Mouse (Mus musculus) limb, embryonic 10.5 days (tissue): ENCODE measurements around the gene Nup205. TPM values are rescaled to one million over a fixed set of nuclear protein-coding genes. Genes with fewer than 3 reads are reported as not detected.
"Not testable (repeated sequence)": the region's sequence is repeated elsewhere in the genome, so short reads cannot be mapped to it uniquely, and the experiment has no call there.

ENCODE experiments used
- DNase-seq: peaks from one replicate; pipeline ENCODE4 v3.0.0-alpha.2; 2017; ENCODE audit warnings: low spot score
- H3K27ac ChIP-seq: fragments of 300-500 bp; sonication (generic); 2 replicates; pipeline ENCODE4 v1.5.1; 2016; ENCODE audit warnings: mild to moderate bottlenecking
- H3K27me3 ChIP-seq: fragments of 300-500 bp; sonication (generic); 2 replicates; pipeline ENCODE4 v1.6.1; 2016; ENCODE audit warnings: low read depth, mild to moderate bottlenecking; ENCODE audit not compliant: poor library complexity, severe bottlenecking
- H3K36me3 ChIP-seq: fragments of 300-500 bp; sonication (generic); 2 replicates; pipeline ENCODE4 v1.6.1; 2016; ENCODE audit warnings: mild to moderate bottlenecking, moderate library complexity
- H3K4me1 ChIP-seq: fragments of 300-500 bp; sonication (generic); 2 replicates; pipeline ENCODE4 v1.6.1; 2016
- H3K4me3 ChIP-seq: fragments of 300-500 bp; sonication (generic); 2 replicates; pipeline ENCODE4 v1.5.1; 2016; ENCODE audit warnings: mild to moderate bottlenecking, moderate library complexity
- H3K9me3 ChIP-seq: fragments of 300-500 bp; sonication (generic); replicated peaks from 2 replicates; pipeline ENCODE4 v1.6.1; 2016; ENCODE audit warnings: mild to moderate bottlenecking
- WGBS: fragments of 180-500 bp; shearing (Covaris S2); methylation state at CpG from one replicate; pipeline ENCODE4 v1.1.7; 2016; 5-methylcytosine and 5-hydroxymethylcytosine counted together
- polyA plus RNA-seq: library from polyadenylated mRNA; unstranded; fragments of >200 nt; fragmentation: Nextera tagmentation; extraction: Ambion mirVana; gene quantifications from 2 replicates; pipeline ENCODE4 v1.2.1, GENCODE M21; 2016

Nup205 gene
- polyA plus RNA-seq, 1 experiment from 2014 or later, result 59.6 TPM

- peak overlapping the region; percentile 99 for H3K27ac ChIP-seq
- H3K4me3 ChIP-seq, result peak overlapping the region; percentile 95
- peak; percentile 81 for DNase-seq
- under 1% methylated on average over 69 of the region's 69 CpGs for WGBS
- H3K36me3 ChIP-seq, result no peaks in the 10 kb centered on the region
- no peaks in the 10 kb centered on the region for H3K27me3 ChIP-seq
- no peaks in the 10 kb centered on the region; the same call in none of the 2 replicates for H3K4me1 ChIP-seq
- H3K9me3 ChIP-seq, result no peaks in the 10 kb centered on the region
These were observed 540 bp downstream of the Nup205 start for GRCm38 (mm10) chr6:35177650-35178272.

DNA sequence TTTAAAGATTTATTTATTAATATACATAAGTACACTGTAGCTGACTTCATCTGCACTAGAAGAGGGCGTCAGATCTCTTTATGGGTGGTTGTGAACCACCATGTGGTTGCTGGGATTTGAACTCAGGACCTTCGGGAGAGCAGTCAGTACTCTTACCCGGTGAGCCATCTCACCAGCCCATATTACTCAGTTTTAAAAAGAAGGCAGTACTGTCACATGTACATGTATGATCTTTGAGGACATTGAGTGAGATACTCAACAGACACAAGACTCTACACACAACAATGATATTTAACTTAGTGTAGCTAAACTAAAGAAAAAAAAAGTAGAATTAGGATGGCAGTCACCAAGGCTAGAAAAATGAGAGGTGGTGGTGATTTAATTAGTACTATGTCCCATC lies 2.1 kb downstream of the Nup205 start:
- H3K9me3 ChIP-seq, H3K4me1 ChIP-seq, H3K27ac ChIP-seq, H3K27me3 ChIP-seq, DNase-seq, H3K4me3 ChIP-seq: not testable (repeated sequence)
- 96% methylated on average over 3 of the region's 3 CpGs for WGBS
- H3K36me3 ChIP-seq, result peaks cover 12% of the 10 kb centered on the region

GRCm38 (mm10) chr6:35184781-35185180 lies 7.6 kb downstream of the Nup205 start:
- no peaks in the 10 kb centered on the region for H3K9me3 ChIP-seq
- 92% methylated on average over 1 of the region's 1 CpGs for WGBS
- peaks cover 67% of the 10 kb centered on the region for H3K36me3 ChIP-seq

DNA sequence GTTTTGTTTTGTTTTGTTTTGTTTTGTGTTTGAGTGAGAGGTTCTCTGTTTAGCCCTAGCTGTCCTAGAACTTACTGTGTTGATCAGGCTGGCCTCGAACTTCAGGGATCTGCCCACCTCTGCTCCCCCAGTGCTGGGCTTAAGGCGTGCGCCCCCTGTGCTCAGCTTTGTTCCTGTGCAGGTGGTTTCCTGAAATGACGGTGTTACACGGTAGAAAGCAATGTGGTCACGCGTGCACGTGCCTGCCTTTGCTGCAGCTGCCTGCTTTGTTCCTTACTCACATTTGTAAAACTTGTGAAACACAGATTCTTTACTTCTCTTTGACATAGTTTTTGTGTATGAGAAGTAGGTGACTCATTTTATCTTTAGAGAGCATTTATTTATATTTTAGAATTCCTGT lies 14.0 kb downstream of the Nup205 start:
- no peak overlapping the region for H3K27ac ChIP-seq
- 97% methylated on average over 8 of the region's 8 CpGs for WGBS
- no peak for DNase-seq
- H3K27me3 ChIP-seq, result no peaks in the 10 kb centered on the region
- H3K9me3 ChIP-seq, result no peaks in the 10 kb centered on the region
- H3K4me3 ChIP-seq, result no peak overlapping the region
- H3K4me1 ChIP-seq, result no peaks in the 10 kb centered on the region
- H3K36me3 ChIP-seq, result peaks cover 98% of the 10 kb centered on the region

More at GRCm38 (mm10) chr6:35184781-35185180, 7.6 kb downstream of the Nup205 start:
- no peaks in the 10 kb centered on the region for H3K4me1 ChIP-seq
- no peak overlapping the region for H3K27ac ChIP-seq
- no peak for DNase-seq
- no peak overlapping the region for H3K4me3 ChIP-seq
- H3K27me3 ChIP-seq, result no peaks in the 10 kb centered on the region

- no peak overlapping the region for H3K27ac ChIP-seq
- no peaks in the 10 kb centered on the region for H3K4me1 ChIP-seq
- no peaks in the 10 kb centered on the region for H3K9me3 ChIP-seq
- H3K27me3 ChIP-seq, result no peaks in the 10 kb centered on the region
- 88% methylated on average over 4 of the region's 4 CpGs for whole genome bisulfite sequencing
- no peak overlapping the region for H3K4me3 ChIP-seq
- peaks cover 95% of the 10 kb centered on the region for H3K36me3 ChIP-seq
- no peak for DNase-seq
These were observed 48.5 kb downstream of the Nup205 start for GRCm38 (mm10) chr6:35225696-35226095.

DNA sequence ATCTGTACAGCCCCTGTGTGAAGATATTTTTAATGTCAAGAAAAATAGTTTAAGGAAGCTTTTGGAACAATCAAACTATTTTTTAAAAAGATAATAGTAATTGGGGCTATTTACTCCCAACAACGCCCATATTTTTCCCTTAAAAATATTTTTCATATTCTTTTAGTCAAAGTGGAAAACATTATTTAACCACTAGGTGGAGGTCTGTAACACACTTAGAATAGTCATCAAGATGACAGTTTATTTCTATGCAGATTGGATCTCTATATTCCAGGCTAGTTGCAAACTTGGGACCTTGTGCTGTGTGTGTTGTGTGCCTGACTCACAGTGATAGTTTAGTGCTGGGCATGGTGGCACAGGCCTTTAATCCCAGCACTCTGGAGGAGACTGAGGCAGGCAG lies 52.2 kb downstream of the Nup205 start:
- Histone ChIP-seq H3K4me1 (no peaks in the 10 kb centered on the region), H3K9me3 (no peaks in the 10 kb centered on the region), H3K27ac (no peak overlapping the region), H3K36me3 (peaks cover 96% of the 10 kb centered on the region), H3K4me3 (no peak overlapping the region), H3K27me3 (no peaks in the 10 kb centered on the region)
- 87% methylated on average over 1 of the region's 1 CpGs for whole genome bisulfite sequencing
- DNase-seq, result no peak

GRCm38 (mm10) chr6:35236108-35236785 lies 59.0 kb downstream of the Nup205 start:
- no peak overlapping the region for H3K4me3 ChIP-seq
- H3K9me3 ChIP-seq, result no peaks in the 10 kb centered on the region
- no peaks in the 10 kb centered on the region for H3K4me1 ChIP-seq
- H3K27me3 ChIP-seq, result no peaks in the 10 kb centered on the region
- H3K36me3 ChIP-seq, result peaks cover 99% of the 10 kb centered on the region
- 96% methylated on average over 9 of the region's 9 CpGs for WGBS
- no peak overlapping the region for H3K27ac ChIP-seq
- no peak for DNase-seq

GRCm38 (mm10) chr6:35243252-35243651 lies 66.0 kb downstream of the Nup205 start:
- H3K4me3 ChIP-seq, result no peak overlapping the region
- WGBS, result 92% methylated on average over 4 of the region's 4 CpGs
- peaks cover 94% of the 10 kb centered on the region for H3K36me3 ChIP-seq
- H3K27ac ChIP-seq, result no peak overlapping the region
- H3K27me3 ChIP-seq, result no peaks in the 10 kb centered on the region
- H3K9me3 ChIP-seq, result no peaks in the 10 kb centered on the region
- DNase-seq, result no peak
- H3K4me1 ChIP-seq, result no peaks in the 10 kb centered on the region

DNA sequence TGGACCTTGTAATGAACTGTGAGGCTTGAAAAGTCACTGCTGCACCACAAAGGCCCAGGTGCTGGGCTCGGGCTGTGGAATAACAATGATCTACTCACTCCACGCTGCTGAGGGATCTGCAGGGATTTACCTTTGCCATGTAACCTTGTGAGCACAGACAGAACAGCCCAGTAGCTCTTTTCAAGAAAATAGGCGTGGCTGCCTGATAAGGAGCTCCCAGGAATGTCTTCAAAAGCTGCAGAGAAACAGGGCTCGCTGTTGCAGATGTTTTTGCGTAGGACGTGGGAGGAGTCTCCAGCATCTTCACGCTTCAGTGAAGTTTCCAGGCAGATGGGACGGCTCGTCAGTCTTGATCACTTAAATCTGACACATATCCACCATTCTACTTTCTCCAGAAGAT lies 66.8 kb downstream of the Nup205 start:
- Histone ChIP-seq H3K27me3 (no peaks in the 10 kb centered on the region), H3K4me3 (no peak overlapping the region), H3K9me3 (no peaks in the 10 kb centered on the region), H3K4me1 (no peaks in the 10 kb centered on the region), H3K36me3 (peaks cover 88% of the 10 kb centered on the region), H3K27ac (no peak overlapping the region)
- 90% methylated on average over 9 of the region's 9 CpGs for WGBS
- DNase-seq, result no peak

- no peaks in the 10 kb centered on the region for H3K27me3 ChIP-seq
- no peaks in the 10 kb centered on the region for H3K4me1 ChIP-seq
- no peaks in the 10 kb centered on the region for H3K9me3 ChIP-seq
- DNase-seq, result no peak
- H3K4me3 ChIP-seq, result no peak overlapping the region
- H3K36me3 ChIP-seq, result peaks cover 77% of the 10 kb centered on the region
- no peak overlapping the region for H3K27ac ChIP-seq
- 78% methylated on average over 5 of the region's 5 CpGs for WGBS
These were observed 67.9 kb downstream of the Nup205 start for GRCm38 (mm10) chr6:35245086-35245485.

- H3K27ac ChIP-seq, result peak overlapping the region; percentile 93
- 60% methylated on average over 17 of the region's 17 CpGs for WGBS
- H3K36me3 ChIP-seq, result peaks cover 12% of the 10 kb centered on the region
- no peak for DNase-seq
- no peaks in the 10 kb centered on the region for H3K27me3 ChIP-seq
- peaks cover 25% of the 10 kb centered on the region for H3K4me1 ChIP-seq
- no peaks in the 10 kb centered on the region for H3K9me3 ChIP-seq
- H3K4me3 ChIP-seq, result peak overlapping the region; percentile 81
These were observed 74.7 kb downstream of the Nup205 start for GRCm38 (mm10) chr6:35251807-35252476.

DNA sequence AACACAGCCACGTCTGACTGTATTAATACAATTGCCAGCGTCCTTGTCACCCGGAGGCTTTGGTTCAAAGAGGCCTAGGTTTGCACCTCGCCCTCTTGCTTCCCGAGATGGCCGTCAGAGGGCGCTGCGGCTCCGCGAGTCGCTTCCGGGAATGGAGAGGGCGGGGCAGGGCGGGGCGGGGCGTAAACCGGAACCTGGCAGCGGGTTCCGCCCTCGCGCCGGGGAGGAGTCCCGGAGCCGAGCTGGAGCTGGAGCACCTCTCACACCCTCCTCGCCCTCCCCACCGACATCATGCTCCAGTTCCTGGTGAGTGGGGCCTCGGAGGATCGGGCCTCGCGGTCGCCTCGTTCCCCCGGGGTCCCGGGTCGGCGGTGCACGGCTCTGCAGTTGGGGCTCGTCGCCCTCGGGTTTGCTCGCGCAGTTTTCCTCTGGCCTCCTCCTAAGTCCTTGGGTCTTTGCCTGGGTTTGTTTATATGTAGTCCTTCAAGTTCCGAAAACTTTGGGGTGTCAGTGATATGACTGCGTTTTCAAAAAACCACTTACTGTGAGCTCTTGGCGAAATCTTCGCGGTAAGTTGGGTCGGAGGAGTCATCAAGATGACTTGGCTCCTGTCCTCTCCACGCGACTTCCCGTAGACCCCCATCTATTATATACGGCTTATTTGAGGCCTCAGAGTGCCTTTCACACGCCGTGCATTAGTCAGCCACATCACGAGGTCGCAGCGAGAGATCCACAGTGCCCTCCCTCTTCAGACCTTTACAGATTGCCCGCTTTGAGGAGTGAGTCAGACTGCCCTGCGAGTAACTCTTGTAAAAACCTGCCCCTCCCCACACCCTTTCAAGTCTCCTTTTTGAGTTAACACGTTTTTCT lies 75.5 kb downstream of the Nup205 start:
- H3K4me3 ChIP-seq, result peak overlapping the region; percentile 81
- H3K9me3 ChIP-seq, result no peaks in the 10 kb centered on the region
- H3K36me3 ChIP-seq, result peaks cover 5% of the 10 kb centered on the region; the same call in 1 of the 2 replicates
- no peaks in the 10 kb centered on the region for H3K27me3 ChIP-seq
- under 1% methylated on average over 50 of the region's 60 CpGs for WGBS
- peak overlapping the region; percentile 93 for H3K27ac ChIP-seq
- peak; percentile 98 for DNase-seq
- H3K4me1 ChIP-seq, result peaks cover 25% of the 10 kb centered on the region
